Mouse (Mus musculus): ENCODE measurements around the gene Fxyd6. TPM values are rescaled to one million over a fixed set of nuclear protein-coding genes. Genes with fewer than 3 reads are reported as not detected.

Fxyd6 gene
- polyA plus RNA-seq, 1 experiment from 2014 or later, result 89.1 TPM

- peaks cover 20% of the 10 kb centered on the region; the same call in 1 of the 2 replicates for H3K36me3 ChIP-seq
- H3K4me2 ChIP-seq, result no peak overlapping the region
- WGBS, result 58% methylated on average over 1 of the region's 1 CpGs
- no peaks in the 10 kb centered on the region for H3K9me3 ChIP-seq
- peaks cover 7% of the 10 kb centered on the region; the same call in 1 of the 2 replicates for H3K27me3 ChIP-seq
- no peak overlapping the region for H3K9ac ChIP-seq
- H3K4me3 ChIP-seq, result no peak overlapping the region
- no peak for ATAC-seq (ENCODE audit: insufficient number of reproducible peaks, insufficient read depth, low FRiP score, low TSS enrichment, low read depth)
- H3K4me1 ChIP-seq, result no peaks in the 10 kb centered on the region
- H3K27ac ChIP-seq, result no peak overlapping the region
Observed at GRCm38 (mm10) chr9:45398336-45398735, 28.4 kb downstream of the Fxyd6 start.

DNA sequence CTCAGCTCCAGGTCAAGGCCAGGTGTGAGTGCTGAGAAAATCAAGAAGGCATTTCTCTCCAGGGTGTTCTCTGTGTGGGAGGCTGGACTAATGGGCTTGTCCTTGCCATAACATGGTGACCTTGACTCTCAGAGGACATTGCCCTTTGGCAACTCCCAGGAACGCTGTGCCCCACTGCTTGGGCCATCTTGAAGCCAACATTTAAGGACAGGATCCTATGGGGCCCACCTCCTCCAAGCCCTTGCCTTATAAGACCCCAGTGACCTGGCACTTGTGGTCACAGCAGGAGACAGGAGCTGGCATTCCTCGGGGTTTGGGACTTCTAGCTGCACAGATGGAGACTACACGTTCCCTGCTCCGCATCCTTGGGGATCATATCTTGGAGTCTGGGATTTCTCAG is 29.4 kb downstream of the Fxyd6 start, which contains the start of gene Fxyd2:
TSS of gene Fxyd2 (plus strand) at position 236 of the 400 bp plus-strand sequence.
- Histone ChIP-seq H3K9me3 (no peaks in the 10 kb centered on the region), H3K9ac (no peak within 1 kb of the TSS), H3K4me2 (no peak within 1 kb of the TSS), H3K27ac (no peak within 1 kb of the TSS), H3K27me3 (peaks cover 12% of the 10 kb centered on the region), H3K36me3 (peaks cover 12% of the 10 kb centered on the region; the same call in 1 of the 2 replicates), H3K4me3 (no peak within 1 kb of the TSS), H3K4me1 (no peaks in the 10 kb centered on the region)
- 71% methylated on average over 4 of the region's 4 CpGs for WGBS
- ATAC-seq (ENCODE audit: insufficient number of reproducible peaks, insufficient read depth, low FRiP score, low TSS enrichment, low read depth), result no peak

DNA sequence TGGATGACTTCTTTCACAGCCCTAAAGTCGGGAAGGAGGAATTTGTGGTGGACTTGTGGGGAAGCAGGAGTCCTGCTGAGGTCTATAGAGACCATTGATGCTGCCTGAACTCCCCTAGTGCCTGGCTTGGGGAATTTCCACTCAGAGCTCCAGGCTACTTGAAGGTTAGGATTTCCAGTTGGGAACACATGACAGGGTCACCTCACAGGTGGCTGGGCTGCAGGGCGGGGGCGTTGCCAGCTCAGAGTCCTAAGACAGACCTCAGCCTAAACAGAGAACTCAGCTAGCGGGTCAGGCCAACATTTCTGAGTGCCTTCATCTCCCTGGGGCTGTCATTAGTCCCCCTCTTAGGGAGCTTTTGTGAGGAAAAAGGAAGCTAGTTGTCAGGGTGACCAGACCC is 31.9 kb downstream of the Fxyd6 start:
- no peak for ATAC-seq (ENCODE audit: insufficient number of reproducible peaks, insufficient read depth, low FRiP score, low TSS enrichment, low read depth)
- no peaks in the 10 kb centered on the region for H3K9me3 ChIP-seq
- WGBS, result 34% methylated on average over 4 of the region's 4 CpGs
- peaks cover 12% of the 10 kb centered on the region for H3K27me3 ChIP-seq
- no peaks in the 10 kb centered on the region for H3K4me1 ChIP-seq
- H3K27ac ChIP-seq, result no peak overlapping the region
- H3K4me2 ChIP-seq, result no peak overlapping the region
- H3K9ac ChIP-seq, result no peak overlapping the region
- H3K36me3 ChIP-seq, result no peaks in the 10 kb centered on the region
- no peak overlapping the region for H3K4me3 ChIP-seq

DNA sequence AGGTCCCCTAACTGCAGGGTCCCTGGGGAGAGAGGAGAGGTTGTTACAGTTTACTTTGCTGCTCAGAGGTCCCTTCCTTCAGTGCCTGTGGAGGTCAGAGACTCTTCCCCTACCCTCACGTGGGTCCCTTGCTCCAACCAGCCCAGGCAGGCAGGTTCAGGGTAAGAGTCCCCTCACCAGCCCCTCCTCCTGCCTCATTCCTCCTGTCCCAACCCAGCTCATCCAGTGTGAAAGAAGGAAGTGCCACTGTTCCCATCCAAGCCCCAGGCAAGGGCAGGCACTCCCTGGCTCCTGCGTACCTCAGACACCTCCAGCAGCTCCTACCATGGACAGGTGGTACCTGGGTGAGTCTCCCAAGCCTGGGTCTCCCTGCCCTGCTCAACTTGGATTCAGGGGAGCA is 33.0 kb downstream of the Fxyd6 start:
- WGBS, result 45% methylated on average over 2 of the region's 2 CpGs
- no peak for ATAC-seq (ENCODE audit: insufficient number of reproducible peaks, insufficient read depth, low FRiP score, low TSS enrichment, low read depth)

DNA sequence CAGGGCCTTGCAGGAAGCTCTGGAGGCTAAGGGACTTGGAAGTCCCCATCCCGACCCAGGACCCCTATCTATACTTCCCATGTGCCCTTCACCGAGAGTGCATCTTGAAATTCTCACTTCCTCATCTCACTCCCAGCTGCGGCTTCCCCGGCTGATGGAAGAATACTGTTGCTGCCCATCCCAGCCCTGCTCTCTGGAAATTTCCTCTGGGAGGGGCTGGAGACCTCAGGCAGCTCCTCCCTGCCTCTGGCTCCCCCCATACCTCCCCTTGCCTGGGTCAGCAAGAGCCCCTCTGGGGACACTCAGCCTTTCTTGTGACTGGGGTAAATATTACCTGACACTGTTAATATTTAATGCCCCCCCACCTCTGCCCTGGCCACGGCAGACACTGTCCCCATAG is 35.7 kb downstream of the Fxyd6 start:
- Histone ChIP-seq H3K4me3 (no peak overlapping the region), H3K27ac (no peak overlapping the region), H3K9ac (no peak overlapping the region), H3K36me3 (no peaks in the 10 kb centered on the region), H3K9me3 (no peaks in the 10 kb centered on the region), H3K27me3 (peaks cover 23% of the 10 kb centered on the region), H3K4me2 (no peak overlapping the region), H3K4me1 (peaks cover 9% of the 10 kb centered on the region; the same call in 1 of the 2 replicates)
- 81% methylated on average over 5 of the region's 5 CpGs for WGBS
- no peak for ATAC-seq (ENCODE audit: insufficient number of reproducible peaks, insufficient read depth, low FRiP score, low TSS enrichment, low read depth)

More for the DNA sequence above, 33.0 kb downstream of the Fxyd6 start:
- Histone ChIP-seq H3K36me3 (no peaks in the 10 kb centered on the region), H3K4me1 (peaks cover 6% of the 10 kb centered on the region; the same call in 1 of the 2 replicates), H3K27me3 (peaks cover 12% of the 10 kb centered on the region), H3K9me3 (no peaks in the 10 kb centered on the region), H3K9ac (no peak overlapping the region), H3K4me2 (no peak overlapping the region), H3K27ac (no peak overlapping the region), H3K4me3 (no peak overlapping the region)

- no peaks in the 10 kb centered on the region for H3K36me3 ChIP-seq
- H3K27me3 ChIP-seq, result peaks cover 23% of the 10 kb centered on the region
- no peak overlapping the region for H3K4me2 ChIP-seq
- no peak overlapping the region for H3K9ac ChIP-seq
- H3K4me1 ChIP-seq, result peaks cover 9% of the 10 kb centered on the region; the same call in 1 of the 2 replicates
- H3K4me3 ChIP-seq, result no peak overlapping the region
- ATAC-seq (ENCODE audit: insufficient number of reproducible peaks, insufficient read depth, low FRiP score, low TSS enrichment, low read depth), result no peak
- H3K27ac ChIP-seq, result no peak overlapping the region
- H3K9me3 ChIP-seq, result no peaks in the 10 kb centered on the region
- 85% methylated on average over 3 of the region's 3 CpGs for WGBS
Observed at GRCm38 (mm10) chr9:45406808-45407207, 36.8 kb downstream of the Fxyd6 start.

DNA sequence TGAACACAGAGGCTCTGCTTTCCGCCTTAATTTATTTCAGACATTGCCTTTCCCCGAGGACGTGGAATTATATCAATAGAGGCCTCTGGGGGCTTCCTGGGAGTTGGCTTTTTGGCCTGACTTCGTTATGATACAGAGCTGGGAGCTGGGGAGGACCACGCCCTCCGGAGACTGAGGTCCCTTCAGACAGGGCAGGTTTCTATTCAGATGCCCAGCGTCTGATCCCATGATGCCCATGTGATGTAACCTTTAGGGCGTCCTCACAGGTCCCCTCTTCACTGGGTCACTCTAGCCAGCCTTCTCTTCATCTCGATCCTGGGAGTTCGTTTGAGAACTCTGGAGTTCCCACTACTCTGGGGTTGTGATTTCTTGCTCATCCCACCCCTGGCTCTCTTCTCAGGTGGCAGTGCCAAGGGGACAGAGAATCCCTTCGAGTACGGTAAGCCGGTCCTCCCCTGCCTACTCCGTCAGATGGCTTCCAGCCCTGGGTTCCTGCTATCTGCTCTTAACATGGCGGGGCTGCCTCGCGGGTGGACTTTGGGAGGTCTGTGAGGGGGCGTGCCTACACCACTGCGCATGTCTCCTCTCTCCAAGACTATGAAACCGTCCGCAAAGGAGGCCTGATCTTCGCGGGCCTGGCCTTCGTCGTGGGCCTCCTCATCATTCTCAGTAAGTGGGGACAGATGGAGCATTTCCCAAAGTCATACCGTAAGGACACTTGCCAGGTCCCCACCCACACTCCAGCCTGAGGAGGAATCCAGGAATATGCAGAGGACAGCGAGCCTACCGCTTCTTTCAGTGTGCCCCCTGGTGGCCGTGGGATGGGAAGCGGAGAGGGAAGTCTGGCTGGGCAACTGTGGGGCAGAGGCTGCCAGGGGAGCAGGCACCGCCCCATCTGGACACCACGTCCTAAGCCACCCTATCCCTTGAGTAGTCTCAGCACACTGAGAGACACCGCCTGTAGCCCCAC is 38.0 kb downstream of the Fxyd6 start:
- Histone ChIP-seq H3K27me3 (peaks cover 17% of the 10 kb centered on the region), H3K4me3 (peak overlapping the region; percentile 35), H3K27ac (no peak overlapping the region), H3K4me1 (peaks cover 13% of the 10 kb centered on the region; the same call in 1 of the 2 replicates), H3K9ac (peak overlapping the region; percentile 58; the same call in 1 of the 2 replicates), H3K36me3 (no peaks in the 10 kb centered on the region), H3K4me2 (peak overlapping the region; percentile 59), H3K9me3 (no peaks in the 10 kb centered on the region)
- 33% methylated on average over 33 of the region's 33 CpGs for WGBS
- no peak for ATAC-seq (ENCODE audit: insufficient number of reproducible peaks, insufficient read depth, low FRiP score, low TSS enrichment, low read depth)

GRCm38 (mm10) chr9:45410193-45410592 is 40.2 kb downstream of the Fxyd6 start:
- Histone ChIP-seq H3K27ac (no peak overlapping the region), H3K27me3 (peaks cover 10% of the 10 kb centered on the region; the same call in 1 of the 2 replicates), H3K9me3 (no peaks in the 10 kb centered on the region), H3K4me3 (no peak overlapping the region), H3K36me3 (no peaks in the 10 kb centered on the region), H3K9ac (no peak overlapping the region), H3K4me1 (peaks cover 13% of the 10 kb centered on the region; the same call in 1 of the 2 replicates), H3K4me2 (no peak overlapping the region)
- WGBS, result 81% methylated on average over 5 of the region's 5 CpGs
- no peak for ATAC-seq (ENCODE audit: insufficient number of reproducible peaks, insufficient read depth, low FRiP score, low TSS enrichment, low read depth)

GRCm38 (mm10) chr9:45410614-45411013 is 40.6 kb downstream of the Fxyd6 start:
- Histone ChIP-seq H3K4me1 (peaks cover 13% of the 10 kb centered on the region; the same call in 1 of the 2 replicates), H3K27me3 (peaks cover 10% of the 10 kb centered on the region; the same call in 1 of the 2 replicates), H3K36me3 (no peaks in the 10 kb centered on the region), H3K4me2 (no peak overlapping the region), H3K27ac (no peak overlapping the region), H3K4me3 (no peak overlapping the region), H3K9ac (no peak overlapping the region), H3K9me3 (no peaks in the 10 kb centered on the region)
- ATAC-seq (ENCODE audit: insufficient number of reproducible peaks, insufficient read depth, low FRiP score, low TSS enrichment, low read depth), result no peak
- WGBS, result 83% methylated on average over 2 of the region's 2 CpGs

DNA sequence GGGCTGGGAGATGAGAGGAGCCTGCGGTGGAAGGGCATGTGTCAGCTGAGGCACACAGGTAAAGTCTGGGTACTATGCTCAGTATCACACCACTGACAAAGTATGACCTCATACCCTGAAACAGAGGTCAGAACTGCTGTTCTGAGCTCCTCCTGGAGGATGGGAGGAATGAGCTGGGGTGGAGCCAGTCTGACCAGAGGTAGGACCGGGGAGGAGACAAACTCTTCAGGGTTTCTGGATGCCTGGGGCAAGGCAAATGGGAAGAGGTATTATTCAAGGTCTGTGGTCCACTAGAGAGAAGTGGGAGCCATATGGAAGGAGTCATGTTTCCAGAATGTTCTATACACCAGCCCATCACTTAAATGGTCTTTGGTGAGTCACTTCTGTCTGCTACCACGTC is 41.1 kb downstream of the Fxyd6 start:
- Histone ChIP-seq H3K4me2 (no peak overlapping the region), H3K4me3 (no peak overlapping the region), H3K27ac (no peak overlapping the region), H3K27me3 (peaks cover 10% of the 10 kb centered on the region; the same call in 1 of the 2 replicates), H3K9ac (no peak overlapping the region), H3K36me3 (no peaks in the 10 kb centered on the region), H3K4me1 (peaks cover 13% of the 10 kb centered on the region; the same call in 1 of the 2 replicates), H3K9me3 (no peaks in the 10 kb centered on the region)
- 72% methylated on average over 3 of the region's 3 CpGs for WGBS
- ATAC-seq (ENCODE audit: insufficient number of reproducible peaks, insufficient read depth, low FRiP score, low TSS enrichment, low read depth), result no peak

DNA sequence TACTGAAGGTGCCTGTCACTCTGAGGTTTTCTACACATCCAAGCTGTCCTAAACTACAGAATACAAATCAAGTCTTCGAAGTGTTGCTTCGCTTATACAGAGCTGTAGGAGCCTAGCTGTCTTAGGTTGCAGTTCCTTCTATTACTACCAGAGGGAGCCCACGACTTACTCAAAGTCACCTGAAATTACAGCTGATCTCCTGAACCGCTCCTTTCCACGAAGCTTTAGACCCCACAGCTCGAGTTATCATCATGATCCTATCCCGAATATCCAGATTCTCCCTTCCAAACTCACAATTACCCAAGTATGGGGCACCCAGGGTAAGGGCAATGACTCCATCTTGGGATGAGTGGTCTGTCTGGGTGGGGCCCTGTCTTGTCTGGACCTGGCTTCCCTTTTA is 41.8 kb downstream of the Fxyd6 start:
- peak overlapping the region; percentile 44; the same call in 1 of the 2 replicates for H3K9ac ChIP-seq
- WGBS, result 19% methylated on average over 7 of the region's 7 CpGs
- H3K27me3 ChIP-seq, result peaks cover 12% of the 10 kb centered on the region; the same call in 1 of the 2 replicates
- H3K4me2 ChIP-seq, result peak overlapping the region; percentile 54
- H3K36me3 ChIP-seq, result no peaks in the 10 kb centered on the region
- no peak overlapping the region for H3K27ac ChIP-seq
- H3K9me3 ChIP-seq, result no peaks in the 10 kb centered on the region
- ATAC-seq (ENCODE audit: insufficient number of reproducible peaks, insufficient read depth, low FRiP score, low TSS enrichment, low read depth), result no peak
- peaks cover 13% of the 10 kb centered on the region; the same call in 1 of the 2 replicates for H3K4me1 ChIP-seq
- H3K4me3 ChIP-seq, result peak overlapping the region; percentile 24
